Mouse (Mus musculus) heart, adult 2 months (tissue): Measurements from ENCODE around the gene Ss18l2.

Experiments
- CTCF ChIP-seq: fragments of 200-600 bp; IDR thresholded peaks from 2 replicates; pipeline ENCODE4 v1.8.1; 2022; ENCODE audit warnings: antibody characterized with exemption, mild to moderate bottlenecking, moderate library complexity
- POLR2A ChIP-seq: fragments of 200-500 bp; IDR thresholded peaks from 2 replicates; pipeline ENCODE4 v1.6.1; 2011; ENCODE audit warnings: mild to moderate bottlenecking, low read depth, low read length, control low read depth; ENCODE audit not compliant: insufficient read depth

DNA sequence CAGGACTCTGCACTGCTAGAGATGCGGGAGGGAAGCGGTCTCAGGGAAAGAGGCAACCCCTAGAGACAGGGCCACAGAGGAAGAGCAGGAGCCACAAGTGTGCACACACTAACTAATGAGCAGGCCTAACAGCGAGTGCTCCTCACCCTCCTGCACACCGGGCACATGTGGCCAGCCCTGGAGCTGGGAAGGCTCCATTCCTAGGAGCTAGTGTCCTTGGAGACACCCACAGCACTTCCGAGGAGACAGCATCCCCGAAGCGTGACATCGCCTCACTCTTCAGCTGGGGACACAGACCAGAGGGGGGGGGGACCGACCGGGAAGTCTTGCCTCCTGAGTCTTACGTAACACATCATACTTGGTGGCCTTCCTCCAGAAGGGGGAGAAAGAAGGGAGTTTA is 42.3 kb upstream of the Ss18l2 start:
- TF ChIP-seq POLR2A (no peak), CTCF (no peak)
